Mouse (Mus musculus): ENCODE measurements around the gene Cdh13. TPM values are rescaled to one million over a fixed set of nuclear protein-coding genes. Genes with fewer than 3 reads are reported as not detected.

The Cdh13 gene
- polyA plus RNA-seq, 1 experiment from 2014 or later, result 0.45 TPM

DNA sequence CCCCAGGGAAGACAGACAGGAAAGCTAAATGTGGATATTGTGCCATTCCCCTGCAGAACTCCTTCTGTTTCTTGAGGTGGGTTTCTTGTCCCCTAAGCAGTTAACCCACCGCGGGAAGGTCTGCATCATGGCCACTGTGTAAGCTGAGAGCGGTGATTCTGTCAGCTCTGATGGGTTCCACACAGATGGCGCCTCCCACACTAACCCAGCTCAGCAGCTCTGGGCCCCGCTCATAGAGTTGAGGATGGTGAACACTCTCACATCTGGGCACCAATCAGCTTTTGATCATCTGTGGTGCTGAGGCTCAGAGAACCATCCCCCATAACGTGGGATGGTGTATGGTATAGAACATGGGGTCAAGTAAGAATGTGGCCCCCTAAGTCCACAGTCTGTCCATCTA is 735.1 kb downstream of the Cdh13 start:
- Histone ChIP-seq H3K9me3 (replicated peaks) (0 out of 2 replicates have a peak, but pooled peaks cover 21% of the 10 kb centered on the region), H3K9ac (no peak overlapping the region), H3K4me2 (no peak overlapping the region), H3K4me1 (replicated peaks) (no peaks in the 10 kb centered on the region), H3K36me3 (no peaks in the 10 kb centered on the region), H3K27me3 (no peaks in the 10 kb centered on the region), H3K27ac (no peak overlapping the region), H3K4me3 (replicated peaks) (no peak overlapping the region)
- DNase-seq (no peak), ATAC-seq (ENCODE audit: low read depth) (no peak)
- WGBS (ENCODE audit: insufficient replicate concordance), result 65% methylated on average over 6 of the region's 6 CpGs

DNA sequence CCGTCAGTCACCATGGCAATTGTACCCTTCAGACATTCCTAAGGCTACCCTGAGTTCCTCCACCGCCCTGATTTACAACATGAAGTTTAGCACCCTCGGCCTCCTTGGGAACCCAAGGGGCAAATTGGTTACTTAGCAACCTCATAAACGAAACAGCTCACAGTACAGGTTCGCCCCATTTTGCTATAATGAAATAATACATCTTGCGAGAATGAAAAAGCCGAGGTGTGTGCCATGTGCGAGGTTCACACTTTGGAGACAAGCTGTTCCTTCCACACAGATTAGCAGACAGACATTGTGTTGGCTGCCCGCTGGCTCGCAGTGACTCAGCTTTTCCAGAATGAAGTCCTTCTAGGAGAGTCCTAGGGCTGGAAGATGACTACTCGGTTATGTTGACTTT is 737.2 kb downstream of the Cdh13 start:
- DNase-seq, result no peak
- Histone ChIP-seq H3K36me3 (no peaks in the 10 kb centered on the region), H3K27ac (no peak overlapping the region), H3K4me3 (replicated peaks) (no peak overlapping the region), H3K4me1 (replicated peaks) (no peaks in the 10 kb centered on the region), H3K9me3 (replicated peaks) (peaks cover 15% of the 10 kb centered on the region; the same call in 1 of the 2 replicates), H3K9ac (no peak overlapping the region), H3K27me3 (no peaks in the 10 kb centered on the region), H3K4me2 (no peak overlapping the region)
- ATAC-seq (ENCODE audit: low read depth), result no peak
- 61% methylated on average over 11 of the region's 11 CpGs for WGBS (ENCODE audit: insufficient replicate concordance)

DNA sequence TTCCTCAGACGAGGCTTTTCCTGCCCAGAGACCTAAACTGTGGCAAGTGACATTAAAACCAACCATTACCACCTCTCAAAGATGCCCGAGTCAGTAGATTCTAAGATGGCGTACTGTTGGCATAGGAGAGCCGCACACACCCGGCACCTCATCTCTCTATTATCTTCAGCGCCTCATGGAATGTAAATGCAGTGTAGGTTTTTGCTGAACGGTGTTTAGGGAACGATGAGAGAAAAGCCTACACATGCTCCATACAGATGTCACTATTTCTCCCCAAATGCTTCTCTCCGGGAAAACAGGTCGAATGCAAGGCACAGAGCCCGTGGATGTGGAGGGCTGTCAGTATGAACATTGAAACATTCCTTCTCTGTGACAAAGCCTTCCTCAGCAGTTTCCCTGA is 737.9 kb downstream of the Cdh13 start:
- H3K27ac ChIP-seq, result no peak overlapping the region
- H3K9ac ChIP-seq, result no peak overlapping the region
- H3K36me3 ChIP-seq, result no peaks in the 10 kb centered on the region
- no peak for ATAC-seq (ENCODE audit: low read depth)
- no peaks in the 10 kb centered on the region for H3K27me3 ChIP-seq
- peaks cover 19% of the 10 kb centered on the region; the same call in 1 of the 2 replicates for H3K9me3 ChIP-seq (replicated peaks)
- H3K4me3 ChIP-seq (replicated peaks), result no peak overlapping the region
- H3K4me1 ChIP-seq (replicated peaks), result no peaks in the 10 kb centered on the region
- 75% methylated on average over 11 of the region's 11 CpGs for WGBS (ENCODE audit: insufficient replicate concordance)
- H3K4me2 ChIP-seq, result no peak overlapping the region
- DNase-seq, result no peak

DNA sequence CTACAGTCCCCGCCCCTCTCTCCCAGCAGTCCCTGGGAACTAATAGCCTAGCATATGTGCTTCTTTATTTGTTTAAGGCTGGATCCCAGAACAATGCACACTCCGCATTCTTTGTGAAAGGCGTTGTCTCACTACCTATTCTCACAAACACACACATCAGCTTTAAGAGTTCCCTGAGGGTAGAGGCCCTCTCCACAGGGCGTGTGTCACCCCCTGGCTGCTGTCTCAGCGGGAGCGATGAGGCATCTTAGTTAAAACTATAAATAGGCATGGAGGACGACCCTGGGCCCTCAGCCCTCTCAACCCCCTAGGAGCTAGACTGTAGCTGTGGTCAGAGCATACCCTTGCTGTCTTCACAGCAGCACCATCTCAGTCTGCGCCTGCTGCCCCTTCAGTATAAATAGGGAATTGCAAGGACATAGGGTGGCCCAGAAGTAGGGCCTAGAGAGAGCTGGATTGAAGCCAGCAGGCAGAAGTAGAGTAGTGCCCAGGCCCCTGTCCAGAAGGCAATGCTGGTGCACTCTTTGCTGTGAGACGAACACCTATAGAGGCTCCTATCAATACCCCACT is 738.9 kb downstream of the Cdh13 start:
- Histone ChIP-seq H3K27me3 (no peaks in the 10 kb centered on the region), H3K4me3 (replicated peaks) (no peak overlapping the region), H3K36me3 (no peaks in the 10 kb centered on the region), H3K9ac (no peak overlapping the region), H3K4me1 (replicated peaks) (no peaks in the 10 kb centered on the region), H3K27ac (no peak overlapping the region), H3K4me2 (no peak overlapping the region), H3K9me3 (replicated peaks) (peaks cover 19% of the 10 kb centered on the region; the same call in 1 of the 2 replicates)
- WGBS (ENCODE audit: insufficient replicate concordance), result 46% methylated on average over 9 of the region's 9 CpGs
- ATAC-seq (ENCODE audit: low read depth) (no peak), DNase-seq (no peak)

DNA sequence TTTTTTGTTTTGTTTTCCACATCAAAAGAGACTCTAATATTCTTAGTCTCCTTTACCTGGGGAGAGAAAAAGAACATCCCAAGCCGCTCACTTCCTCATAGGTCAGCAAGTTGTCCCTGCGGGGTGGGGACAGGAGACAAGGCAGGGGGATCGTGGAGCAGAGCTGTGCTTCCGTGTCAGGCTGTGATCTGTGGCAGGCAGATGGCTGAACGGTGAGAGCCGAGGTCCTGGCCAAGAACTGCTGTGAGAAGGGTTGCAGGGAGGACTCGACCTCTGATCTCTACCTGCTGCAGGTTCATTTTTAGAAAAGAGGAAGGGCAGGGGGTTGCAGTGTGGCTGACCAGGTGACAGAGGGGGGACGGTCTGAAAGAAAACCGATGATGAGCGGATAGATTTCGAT is 749.9 kb downstream of the Cdh13 start:
- no peak overlapping the region for H3K27ac ChIP-seq
- WGBS (ENCODE audit: insufficient replicate concordance), result 66% methylated on average over 11 of the region's 11 CpGs
- H3K4me3 ChIP-seq (replicated peaks), result no peak overlapping the region
- no peak for ATAC-seq (ENCODE audit: low read depth)
- H3K36me3 ChIP-seq, result no peaks in the 10 kb centered on the region
- H3K27me3 ChIP-seq, result no peaks in the 10 kb centered on the region
- no peak for DNase-seq
- no peaks in the 10 kb centered on the region for H3K4me1 ChIP-seq (replicated peaks)
- H3K4me2 ChIP-seq, result no peak overlapping the region
- H3K9ac ChIP-seq, result no peak overlapping the region
- peaks cover 28% of the 10 kb centered on the region for H3K9me3 ChIP-seq (replicated peaks)

DNA sequence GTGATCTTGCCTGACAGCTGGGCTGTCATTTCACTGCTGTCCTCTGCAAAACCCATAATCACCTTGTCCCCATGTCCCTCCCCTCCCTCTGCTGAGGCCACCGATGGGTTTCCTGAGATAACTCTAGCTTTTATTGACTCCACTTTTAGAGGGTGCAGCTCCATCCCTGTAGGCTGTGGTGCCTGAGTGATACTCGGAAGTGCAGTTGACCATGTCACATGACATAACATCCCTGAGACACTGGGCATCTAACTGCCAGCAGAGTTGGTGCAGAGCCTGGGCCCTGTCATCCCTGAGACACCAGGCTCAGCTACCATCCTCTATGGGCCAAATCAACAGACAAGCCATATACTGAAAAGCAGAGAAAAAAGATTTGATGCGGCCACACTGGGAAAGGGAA is 750.5 kb downstream of the Cdh13 start:
- no peak overlapping the region for H3K27ac ChIP-seq
- no peaks in the 10 kb centered on the region for H3K4me1 ChIP-seq (replicated peaks)
- H3K9me3 ChIP-seq (replicated peaks), result peaks cover 26% of the 10 kb centered on the region
- H3K9ac ChIP-seq, result no peak overlapping the region
- no peak for ATAC-seq (ENCODE audit: low read depth)
- H3K27me3 ChIP-seq, result no peaks in the 10 kb centered on the region
- H3K4me2 ChIP-seq, result no peak overlapping the region
- 68% methylated on average over 3 of the region's 3 CpGs for WGBS (ENCODE audit: insufficient replicate concordance)
- no peak overlapping the region for H3K4me3 ChIP-seq (replicated peaks)
- no peaks in the 10 kb centered on the region for H3K36me3 ChIP-seq
- DNase-seq, result no peak

DNA sequence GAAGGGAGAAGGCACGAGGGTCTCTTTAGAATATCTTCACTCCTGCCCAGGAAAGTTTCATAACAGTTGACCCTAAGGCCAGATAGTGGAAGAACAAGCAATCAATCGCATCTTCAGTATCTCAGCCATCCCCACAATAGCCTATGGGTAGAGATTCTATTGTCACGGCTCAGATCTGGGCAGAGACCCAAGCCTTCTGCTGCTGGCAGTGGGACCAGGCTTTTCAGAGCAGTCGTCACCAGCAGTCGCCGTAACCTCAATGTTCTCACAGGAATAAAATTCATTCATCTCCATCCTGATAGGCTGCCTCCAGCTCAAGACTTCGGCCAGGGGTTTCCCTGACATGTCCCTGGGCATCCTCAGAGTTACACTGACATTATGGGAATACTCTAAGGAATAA is 751.6 kb downstream of the Cdh13 start:
- DNase-seq, result no peak
- 72% methylated on average over 7 of the region's 7 CpGs for WGBS (ENCODE audit: insufficient replicate concordance)
- Histone ChIP-seq H3K27ac (no peak overlapping the region), H3K4me1 (replicated peaks) (no peaks in the 10 kb centered on the region), H3K4me2 (no peak overlapping the region), H3K27me3 (no peaks in the 10 kb centered on the region), H3K9ac (no peak overlapping the region), H3K9me3 (replicated peaks) (peaks cover 21% of the 10 kb centered on the region), H3K4me3 (replicated peaks) (no peak overlapping the region), H3K36me3 (no peaks in the 10 kb centered on the region)
- no peak for ATAC-seq (ENCODE audit: low read depth)

DNA sequence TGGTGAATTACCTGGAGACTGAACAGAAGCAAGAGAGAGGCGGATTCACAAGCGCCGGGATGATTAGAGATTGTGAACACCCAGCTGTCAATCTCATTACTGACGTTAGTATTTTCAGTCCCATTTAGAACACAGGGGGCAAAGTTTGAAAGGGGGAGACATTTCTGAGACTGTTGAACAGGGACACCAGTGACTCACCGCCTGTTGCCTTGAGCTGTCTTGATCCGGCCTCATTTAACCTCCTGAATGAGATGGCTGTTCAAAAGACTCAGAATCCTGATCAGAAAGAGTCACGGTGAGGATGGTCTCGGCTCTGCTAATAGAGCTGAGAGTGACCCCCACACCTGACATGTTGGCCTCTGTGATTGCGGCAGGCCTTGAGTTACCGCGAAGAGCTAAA is 754.0 kb downstream of the Cdh13 start:
- H3K4me1 ChIP-seq (replicated peaks), result no peaks in the 10 kb centered on the region
- no peak for ATAC-seq (ENCODE audit: low read depth)
- H3K36me3 ChIP-seq, result no peaks in the 10 kb centered on the region
- H3K4me2 ChIP-seq, result no peak overlapping the region
- H3K27me3 ChIP-seq, result no peaks in the 10 kb centered on the region
- no peak overlapping the region for H3K9ac ChIP-seq
- no peak for DNase-seq
- 75% methylated on average over 11 of the region's 11 CpGs for WGBS (ENCODE audit: insufficient replicate concordance)
- no peak overlapping the region for H3K27ac ChIP-seq
- peaks cover 18% of the 10 kb centered on the region for H3K9me3 ChIP-seq (replicated peaks)
- no peak overlapping the region for H3K4me3 ChIP-seq (replicated peaks)

DNA sequence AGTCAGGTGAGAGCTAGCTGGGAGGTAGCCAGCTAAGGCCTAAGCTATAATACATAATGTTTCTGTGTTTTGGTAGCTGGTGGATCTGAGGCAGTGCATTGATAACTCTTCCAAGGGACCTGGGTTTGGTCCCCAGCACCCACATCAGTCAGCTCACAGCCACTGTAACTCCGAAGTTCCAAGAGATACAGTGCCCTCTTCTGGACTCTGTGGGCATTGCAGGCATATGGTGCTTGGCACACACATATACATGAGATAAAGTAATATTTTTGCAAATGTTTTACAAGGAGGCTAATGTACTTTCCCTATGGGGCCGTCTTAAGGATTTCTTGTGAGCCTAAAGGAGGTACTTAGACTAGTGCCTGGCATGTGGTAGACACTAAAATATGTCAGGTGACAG is 755.8 kb downstream of the Cdh13 start:
- no peaks in the 10 kb centered on the region for H3K27me3 ChIP-seq
- H3K36me3 ChIP-seq, result no peaks in the 10 kb centered on the region
- H3K4me2 ChIP-seq, result no peak overlapping the region
- no peak overlapping the region for H3K27ac ChIP-seq
- ATAC-seq (ENCODE audit: low read depth) (no peak), DNase-seq (no peak)
- no peaks in the 10 kb centered on the region for H3K4me1 ChIP-seq (replicated peaks)
- H3K9ac ChIP-seq, result no peak overlapping the region
- peaks cover 33% of the 10 kb centered on the region for H3K9me3 ChIP-seq (replicated peaks)
- 57% methylated on average over 2 of the region's 2 CpGs for WGBS (ENCODE audit: insufficient replicate concordance)
- H3K4me3 ChIP-seq (replicated peaks), result no peak overlapping the region

DNA sequence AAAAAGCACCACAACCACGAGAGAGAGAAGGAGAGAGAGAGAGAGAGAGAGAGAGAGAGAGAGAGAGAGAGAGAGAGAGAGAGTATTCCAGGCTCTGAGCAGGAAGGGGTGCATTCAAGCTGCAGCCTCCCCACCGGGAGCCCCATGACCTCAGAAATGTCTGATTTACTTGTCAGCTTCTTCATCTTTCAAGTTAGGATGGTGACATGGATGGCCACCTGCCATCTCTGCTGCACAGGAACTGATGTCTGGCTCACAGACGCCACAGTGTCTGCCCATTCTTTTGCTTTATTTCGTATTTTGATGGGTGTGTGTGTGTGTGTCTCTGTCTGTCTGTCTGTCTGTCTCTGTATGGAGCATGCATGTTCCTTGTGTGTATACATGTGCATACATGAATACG is 774.3 kb downstream of the Cdh13 start:
- 55% methylated on average over 5 of the region's 5 CpGs for WGBS (ENCODE audit: insufficient replicate concordance)
- no peaks in the 10 kb centered on the region for H3K4me1 ChIP-seq (replicated peaks)
- H3K36me3 ChIP-seq, result no peaks in the 10 kb centered on the region
- DNase-seq (no peak), ATAC-seq (ENCODE audit: low read depth) (no peak)
- H3K4me2 ChIP-seq, result no peak overlapping the region
- H3K9ac ChIP-seq, result no peak overlapping the region
- H3K4me3 ChIP-seq (replicated peaks), result no peak overlapping the region
- H3K27ac ChIP-seq, result no peak overlapping the region
- peaks cover 11% of the 10 kb centered on the region; the same call in 1 of the 2 replicates for H3K9me3 ChIP-seq (replicated peaks)
- H3K27me3 ChIP-seq, result no peaks in the 10 kb centered on the region

DNA sequence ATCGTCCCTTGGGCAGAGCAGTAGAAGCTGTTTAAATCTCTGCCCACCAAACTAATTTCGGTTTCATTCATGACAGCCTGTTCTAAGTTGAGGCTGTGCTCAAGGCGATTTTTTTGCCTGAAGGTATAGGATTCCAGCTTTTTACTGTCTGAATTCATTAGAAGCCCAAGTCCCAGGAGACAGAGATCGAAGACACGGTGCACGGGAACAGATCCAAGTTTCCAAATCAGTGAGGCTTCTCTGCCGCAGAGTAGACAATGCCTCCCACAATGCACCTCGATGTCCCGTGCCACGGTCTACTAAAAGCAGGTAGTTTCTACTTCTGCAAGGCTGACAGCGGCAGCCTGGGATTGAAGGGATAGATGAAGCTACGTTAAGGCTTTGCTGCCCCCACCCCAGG is 778.1 kb downstream of the Cdh13 start:
- DNase-seq, result no peak
- no peak overlapping the region for H3K27ac ChIP-seq
- no peak for ATAC-seq (ENCODE audit: low read depth)
- H3K4me2 ChIP-seq, result no peak overlapping the region
- peaks cover 2% of the 10 kb centered on the region; the same call in 1 of the 2 replicates for H3K9me3 ChIP-seq (replicated peaks)
- H3K27me3 ChIP-seq, result no peaks in the 10 kb centered on the region
- H3K4me3 ChIP-seq (replicated peaks), result no peak overlapping the region
- 67% methylated on average over 12 of the region's 12 CpGs for WGBS (ENCODE audit: insufficient replicate concordance)
- no peaks in the 10 kb centered on the region for H3K4me1 ChIP-seq (replicated peaks)
- H3K9ac ChIP-seq, result no peak overlapping the region
- H3K36me3 ChIP-seq, result no peaks in the 10 kb centered on the region

DNA sequence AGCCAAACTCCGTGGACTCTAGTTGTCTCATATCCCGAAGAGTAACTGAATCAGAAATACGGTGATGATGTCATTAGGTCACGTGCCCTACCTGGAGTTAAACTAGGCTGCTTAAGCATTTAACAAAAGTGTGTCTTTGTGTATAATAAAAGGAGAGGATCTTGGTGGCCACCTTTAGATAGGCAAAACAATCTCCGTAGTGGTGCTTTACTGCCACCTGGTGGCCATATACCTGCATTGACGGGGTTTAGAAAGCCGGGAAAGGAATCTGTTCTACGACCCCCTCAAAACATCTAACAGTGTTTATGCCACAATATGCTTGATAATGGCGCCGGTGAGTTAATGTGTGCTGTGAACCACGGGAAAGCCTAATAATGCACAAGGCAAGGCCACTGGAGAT is 781.0 kb downstream of the Cdh13 start:
- WGBS (ENCODE audit: insufficient replicate concordance), result 18% methylated on average over 11 of the region's 11 CpGs
- Histone ChIP-seq H3K9me3 (replicated peaks) (0 out of 2 replicates have a peak, but pooled peaks cover 2% of the 10 kb centered on the region), H3K4me3 (replicated peaks) (no peak overlapping the region), H3K4me2 (no peak overlapping the region), H3K27me3 (no peaks in the 10 kb centered on the region), H3K27ac (no peak overlapping the region), H3K9ac (no peak overlapping the region), H3K4me1 (replicated peaks) (no peaks in the 10 kb centered on the region), H3K36me3 (no peaks in the 10 kb centered on the region)
- ATAC-seq (ENCODE audit: low read depth) (no peak), DNase-seq (no peak)
